Mouse (Mus musculus) E14TG2a.4 (cell line): ENCODE data around the gene Ccdc88c.

Experiments used
- H3K27me3 ChIP-seq: 2 replicates; pipeline ENCODE4 v1.6.1; 2014; ENCODE audit warnings: low read length, control low read depth; ENCODE audit not compliant: insufficient read depth
- H3K36me3 ChIP-seq: 2 replicates; pipeline ENCODE4 v1.6.1; 2014; ENCODE audit warnings: low read length, control low read depth; ENCODE audit not compliant: insufficient read depth
- H3K4me1 ChIP-seq: replicated peaks from 2 replicates; pipeline ENCODE4 v1.6.1; 2014; ENCODE audit warnings: low read depth, low read length, control low read depth
- H3K4me3 ChIP-seq: replicated peaks from 2 replicates; pipeline ENCODE4 v1.5.1; 2014; ENCODE audit warnings: mild to moderate bottlenecking, low read length
- H3K9me3 ChIP-seq: 2 replicates; pipeline ENCODE4 v1.6.1; 2014; ENCODE audit warnings: low read length, control low read depth
- CTCF ChIP-seq: conservative IDR thresholded peaks from 2 replicates; pipeline ENCODE4 v1.5.1; 2014; ENCODE audit warnings: low read length
- NANOG ChIP-seq: IDR thresholded peaks from 2 replicates; pipeline ENCODE4 v1.6.1; 2014; ENCODE audit warnings: borderline replicate concordance, low read length, mixed read lengths
- POU5F1 ChIP-seq: IDR thresholded peaks from 2 replicates; pipeline ENCODE4 v1.6.1; 2014; ENCODE audit warnings: low read length, borderline replicate concordance

Ccdc88c gene

DNA sequence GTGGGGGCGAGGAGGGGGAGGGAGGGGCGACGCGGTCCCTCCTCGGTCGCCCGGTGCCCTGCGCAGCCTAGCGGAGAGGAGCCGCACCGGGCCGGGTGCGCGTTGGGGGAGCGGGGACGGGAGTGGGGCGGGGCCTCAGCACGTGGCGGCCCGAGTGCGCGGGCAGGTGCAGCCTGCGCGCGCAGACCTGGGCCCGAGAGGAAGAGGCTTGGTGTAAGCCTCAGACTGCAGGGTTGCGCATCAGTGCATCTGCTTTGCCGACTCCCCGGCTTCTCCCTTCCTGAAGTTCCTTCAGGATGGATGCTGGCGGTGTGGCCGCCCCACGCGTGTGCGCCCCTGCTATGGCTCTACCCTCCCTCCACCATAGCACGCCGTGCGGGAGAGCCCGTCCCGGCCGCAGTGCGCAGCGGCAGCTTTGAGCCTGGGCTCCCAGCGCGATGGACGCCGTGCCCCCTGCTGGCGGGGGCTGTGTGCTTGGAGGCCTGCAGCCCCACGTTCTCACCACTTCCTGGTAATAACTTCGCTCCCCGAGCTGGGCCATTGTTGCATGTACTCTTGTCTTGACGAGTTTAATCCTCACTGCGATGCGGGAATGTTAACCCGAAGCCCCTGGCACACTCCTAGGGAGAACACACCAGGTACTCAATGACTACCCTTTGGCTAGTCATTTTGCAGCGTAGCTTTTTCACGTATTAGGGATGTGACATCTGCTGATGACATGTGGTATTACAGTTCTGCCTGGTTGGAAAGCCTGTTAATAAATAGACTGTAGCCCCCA, at the start of gene Ccdc88c:
Ccdc88c (minus strand) TSS at position 103 of the 778 bp plus-strand sequence.
- Histone ChIP-seq H3K36me3 (peaks cover 19% of the 10 kb centered on the region), H3K9me3 (no peaks in the 10 kb centered on the region), H3K27me3 (no peaks in the 10 kb centered on the region; the same call in 1 of the 2 replicates), H3K4me1 (peaks cover 42% of the 10 kb centered on the region), H3K4me3 (peak within 1 kb of the TSS; percentile 95)
- TF ChIP-seq CTCF (peak; percentile 95), NANOG (no peak), POU5F1 (no peak)

DNA sequence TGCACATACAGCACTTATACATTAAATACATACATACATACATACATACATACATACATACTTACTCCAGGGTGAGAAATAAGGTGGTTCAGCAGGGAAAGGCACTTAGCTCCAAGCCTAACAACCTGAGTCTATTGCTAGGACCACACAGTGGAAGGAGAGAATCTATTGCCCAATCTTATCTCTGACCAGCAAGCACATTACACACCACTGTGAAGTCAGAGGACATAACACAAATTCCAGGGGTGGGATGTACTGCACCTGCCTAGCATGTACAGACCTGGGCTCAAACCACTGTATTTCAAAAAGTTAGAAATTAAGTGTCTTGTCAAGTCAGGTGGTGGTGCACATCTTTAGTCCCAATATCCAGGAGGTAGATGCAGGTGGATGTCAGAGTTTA, 49.1 kb upstream of the Ccdc88c start:
- no peaks in the 10 kb centered on the region for H3K27me3 ChIP-seq
- TF ChIP-seq POU5F1 (no peak), NANOG (no peak), CTCF (no peak)
- H3K4me1 ChIP-seq = peaks cover 78% of the 10 kb centered on the region
- no peak overlapping the region for H3K4me3 ChIP-seq
- H3K9me3 ChIP-seq = no peaks in the 10 kb centered on the region
- peaks cover 60% of the 10 kb centered on the region for H3K36me3 ChIP-seq

DNA sequence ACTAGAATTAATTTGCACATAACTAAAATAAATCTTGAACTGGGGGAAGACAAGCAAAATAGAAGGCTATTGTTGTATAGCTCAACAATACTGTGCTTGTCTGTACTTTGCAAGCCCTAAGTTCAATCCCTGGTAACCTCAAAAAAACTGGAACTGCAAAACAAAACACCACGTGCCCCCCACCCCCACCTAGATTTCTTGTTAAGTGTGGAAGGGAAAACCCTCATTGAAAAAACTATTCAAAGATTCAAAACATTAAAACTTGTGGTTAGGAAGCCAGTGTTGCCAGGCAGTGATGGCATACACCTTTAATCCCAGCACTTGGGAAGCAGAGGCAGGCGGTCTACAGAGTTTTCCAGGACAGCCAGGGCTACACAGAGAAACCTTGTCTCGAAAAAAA, 46.6 kb upstream of the Ccdc88c start:
- H3K36me3 ChIP-seq = peaks cover 59% of the 10 kb centered on the region
- peaks cover 79% of the 10 kb centered on the region for H3K4me1 ChIP-seq
- TF ChIP-seq POU5F1 (no peak), NANOG (no peak), CTCF (no peak)
- H3K9me3 ChIP-seq = no peaks in the 10 kb centered on the region
- H3K27me3 ChIP-seq = no peaks in the 10 kb centered on the region
- H3K4me3 ChIP-seq = no peak overlapping the region

DNA sequence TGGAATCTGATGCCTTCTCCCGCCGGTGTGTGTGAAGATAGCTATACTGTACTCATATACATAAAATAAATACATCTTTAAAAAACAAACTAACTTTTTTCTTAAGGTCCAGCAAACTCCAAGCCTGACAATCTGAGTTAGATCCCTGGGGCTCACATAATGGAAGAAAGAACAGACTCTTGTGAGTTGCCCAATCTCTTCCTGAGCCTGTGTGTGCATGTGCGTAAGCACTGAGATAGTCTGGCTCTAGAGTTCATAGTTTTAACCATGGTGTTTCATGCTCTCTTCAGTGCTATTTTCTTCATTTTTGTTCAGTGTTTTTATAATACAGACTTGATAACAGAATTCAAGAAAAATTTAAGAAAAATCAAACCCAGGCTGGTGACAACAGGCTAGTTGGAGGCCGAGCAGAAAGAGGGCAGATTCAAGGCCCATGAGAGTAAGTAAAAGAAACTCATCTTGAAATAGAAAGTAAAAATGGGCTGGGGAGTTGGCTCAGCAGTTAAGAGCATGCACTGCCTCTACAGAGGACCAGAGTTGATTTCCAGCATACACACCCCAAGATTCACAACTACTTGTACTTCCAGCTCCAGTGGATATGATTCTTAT, 46.1 kb upstream of the Ccdc88c start:
- no peaks in the 10 kb centered on the region for H3K9me3 ChIP-seq
- TF ChIP-seq POU5F1 (no peak), CTCF (no peak), NANOG (no peak)
- peaks cover 60% of the 10 kb centered on the region for H3K36me3 ChIP-seq
- peaks cover 78% of the 10 kb centered on the region for H3K4me1 ChIP-seq
- no peak overlapping the region for H3K4me3 ChIP-seq
- H3K27me3 ChIP-seq = no peaks in the 10 kb centered on the region

GRCm38 (mm10) chr12:101069813-101070212, 41.0 kb upstream of the Ccdc88c start:
- Histone ChIP-seq H3K27me3 (no peaks in the 10 kb centered on the region), H3K4me3 (no peak overlapping the region), H3K36me3 (peaks cover 66% of the 10 kb centered on the region), H3K9me3 (no peaks in the 10 kb centered on the region), H3K4me1 (peaks cover 57% of the 10 kb centered on the region)
- TF ChIP-seq POU5F1 (no peak), CTCF (no peak), NANOG (no peak)

GRCm38 (mm10) chr12:101066329-101066728, 37.5 kb upstream of the Ccdc88c start:
- TF ChIP-seq NANOG (no peak), POU5F1 (no peak), CTCF (no peak)
- H3K4me3 ChIP-seq = no peak overlapping the region
- H3K9me3 ChIP-seq = no peaks in the 10 kb centered on the region
- H3K27me3 ChIP-seq = no peaks in the 10 kb centered on the region
- H3K36me3 ChIP-seq = peaks cover 83% of the 10 kb centered on the region
- peaks cover 26% of the 10 kb centered on the region for H3K4me1 ChIP-seq

- no peaks in the 10 kb centered on the region for H3K9me3 ChIP-seq
- TF ChIP-seq CTCF (no peak), POU5F1 (no peak), NANOG (no peak)
- H3K27me3 ChIP-seq = no peaks in the 10 kb centered on the region
- peaks cover 74% of the 10 kb centered on the region for H3K36me3 ChIP-seq
- peaks cover 11% of the 10 kb centered on the region for H3K4me1 ChIP-seq
- H3K4me3 ChIP-seq = no peak overlapping the region
These were observed 11.1 kb upstream of the Ccdc88c start for GRCm38 (mm10) chr12:101039956-101040355.

DNA sequence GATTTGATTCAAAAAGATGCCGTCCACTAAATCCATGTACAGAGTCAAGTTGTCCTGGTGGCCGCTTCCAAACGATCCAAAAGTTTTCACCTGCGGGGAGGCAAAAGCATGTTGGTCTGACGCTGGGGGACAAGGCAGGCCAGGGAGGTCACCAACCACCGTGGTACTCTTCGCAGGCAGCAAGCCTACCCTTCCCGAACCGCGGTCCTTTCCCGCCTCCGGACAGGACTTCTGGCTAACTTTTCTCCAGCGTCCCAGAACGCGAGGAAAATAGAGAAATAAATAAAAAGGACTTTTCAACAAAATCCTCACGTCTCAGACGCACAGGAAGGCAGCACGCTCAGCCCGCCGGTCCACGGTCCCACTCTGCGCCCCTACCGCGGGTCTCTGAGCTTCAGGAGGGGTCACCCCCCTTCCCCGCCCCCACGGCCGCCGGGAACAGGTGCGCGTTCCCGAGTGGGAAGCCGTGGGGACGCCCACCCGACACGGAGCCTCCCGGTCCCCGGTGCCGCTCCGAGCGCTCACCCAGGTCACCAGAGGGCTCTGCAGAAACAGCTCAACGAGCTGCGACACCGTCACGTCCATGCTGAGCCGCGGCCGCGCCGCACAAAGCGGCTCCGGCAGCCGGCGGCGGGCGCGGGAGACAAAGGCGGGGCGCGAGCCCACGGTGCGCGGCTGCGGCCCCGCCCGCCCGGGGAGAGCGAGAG, 456 bp downstream of the Ccdc88c start:
- Histone ChIP-seq H3K4me3 (peak overlapping the region; percentile 95), H3K36me3 (peaks cover 19% of the 10 kb centered on the region), H3K27me3 (no peaks in the 10 kb centered on the region; the same call in 1 of the 2 replicates), H3K9me3 (no peaks in the 10 kb centered on the region), H3K4me1 (peaks cover 49% of the 10 kb centered on the region)
- TF ChIP-seq POU5F1 (no peak), NANOG (no peak), CTCF (no peak)
